8 mouse cellular contexts compared by ENCODE assay signal in the genomic region with DNA sequence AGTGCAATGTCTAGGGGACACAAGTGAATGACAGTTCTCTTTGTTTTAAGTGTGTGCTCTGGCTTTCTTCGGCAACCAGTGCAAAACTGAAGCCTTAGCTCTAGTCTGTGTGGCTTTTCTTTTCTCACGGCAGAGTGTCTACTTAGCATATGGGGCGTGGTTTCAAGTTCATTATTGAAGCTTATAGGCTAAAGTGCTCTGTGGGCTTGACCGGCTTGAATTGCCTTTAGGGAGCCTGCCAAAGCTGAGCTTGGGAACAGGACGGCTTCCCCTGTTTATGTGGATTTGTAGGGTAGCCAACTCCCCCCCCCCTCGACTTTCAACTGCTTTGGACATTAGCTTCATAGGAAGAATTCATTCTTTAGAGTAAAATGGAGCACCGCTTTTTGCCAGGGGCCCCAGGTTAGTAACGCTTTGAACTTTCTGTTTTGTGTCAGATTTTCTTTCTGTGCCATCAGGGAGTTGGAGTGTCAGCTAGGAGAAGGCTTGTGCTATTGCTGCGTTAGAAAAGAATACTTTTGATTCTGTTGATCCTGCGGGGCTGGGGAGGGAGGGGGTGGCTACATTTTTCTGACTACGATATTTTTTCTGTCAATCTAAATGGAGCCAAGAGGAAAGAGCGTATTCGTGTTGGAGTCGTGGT. TPM values are rescaled to one million over a fixed set of nuclear protein-coding genes. Genes with fewer than 3 reads are reported as not detected.
DNase-seq lines count a peak whose midpoint lies in the region; ATAC-seq and TF ChIP-seq lines count a peak whose summit lies in the region.

No protein-coding gene starts in this region.

- TF ChIP-seq CTCF in MEL (IDR thresholded peaks at IDR 0.05 in 2 of 3, conservative IDR thresholded peaks at IDR 0.05 in 1 of 3; ENCODE audit: control insufficient read depth in 1 of 3, insufficient read depth in 1 of 3, low read depth in 2 of 3, low read length in 3 of 3, poor library complexity in 1 of 3, severe bottlenecking in 1 of 3), result no peak
- no peak for TF ChIP-seq CTCF in forebrain, postnatal 0 days (IDR thresholded peaks at IDR 0.05; ENCODE audit: low read depth)
- no peak for TF ChIP-seq CTCF in lung, embryonic 14.5 days (IDR thresholded peaks at IDR 0.05; ENCODE audit: low read depth)

- no peak for TF ChIP-seq EP300 in MEL (IDR thresholded peaks at IDR 0.05; ENCODE audit: low read depth in 1 of 2, low read length in 2 of 2)

- intact Hi-C loops in heart, postnatal 36 days (cut with DNase I), result loop anchor here (1.0 to 10.0 kb wide), 5 partner anchors 45 to 761 kb away; partner anchors contain the start of gene Pld1

- ATAC-seq in forebrain, postnatal 0 days, result peak; percentile 91
- peak; percentile 96 for ATAC-seq in lung, embryonic 14.5 days (ENCODE audit: insufficient read depth)
- ATAC-seq in neural tube, embryonic 15.5 days (ENCODE audit: low FRiP score), result peak; percentile 88

- H3K36me3 ChIP-seq in MEL (ENCODE audit: control insufficient read depth in 1 of 2, insufficient read depth in 2 of 2, low read length in 2 of 2), result no peaks in the 10 kb centered on the region
- no peaks in the 10 kb centered on the region for H3K36me3 ChIP-seq in forebrain, postnatal 0 days (ENCODE audit: insufficient read depth)
- no peaks in the 10 kb centered on the region for H3K36me3 ChIP-seq in lung, embryonic 14.5 days (ENCODE audit: insufficient read depth)
- H3K36me3 ChIP-seq in neural tube, embryonic 15.5 days, result no peaks in the 10 kb centered on the region

- WGBS in forebrain, postnatal 0 days, result 3% methylated on average over 14 of the region's 14 CpGs
- 1% methylated on average over 14 of the region's 14 CpGs for WGBS in large intestine, adult 2 months
- 11% methylated on average over 14 of the region's 14 CpGs for WGBS in lung, embryonic 14.5 days
- 15% methylated on average over 14 of the region's 14 CpGs for WGBS in neural tube, embryonic 15.5 days

- H3K79me2 ChIP-seq in MEL (ENCODE audit: control insufficient read depth, insufficient read depth, low read length, poor library complexity), result no peaks in the 10 kb centered on the region

- TF ChIP-seq POLR2A in MEL (IDR thresholded peaks at IDR 0.05; ENCODE audit: control insufficient read depth in 1 of 2, insufficient read depth in 1 of 2, low read depth in 1 of 2, low read length in 2 of 2, poor library complexity in 1 of 2), result no peak

- H3K9me3 ChIP-seq in MEL (replicated peaks; ENCODE audit: insufficient read depth, low read length), result no peaks in the 10 kb centered on the region
- H3K9me3 ChIP-seq in forebrain, postnatal 0 days (ENCODE audit: low read length), result no peaks in the 10 kb centered on the region
- no peaks in the 10 kb centered on the region for H3K9me3 ChIP-seq in lung, embryonic 14.5 days (ENCODE audit: low read depth, low read length)
- no peaks in the 10 kb centered on the region for H3K9me3 ChIP-seq in neural tube, embryonic 15.5 days (replicated peaks)

- TF ChIP-seq RAD21 in MEL (IDR thresholded peaks at IDR 0.05; ENCODE audit: low read depth, low read length), result no peak

- H3K27ac ChIP-seq in MEL (ENCODE audit: control insufficient read depth, low read depth, low read length), result no peak overlapping the region
- peak overlapping the region; percentile 40; the same call in 1 of the 2 replicates for H3K27ac ChIP-seq in forebrain, postnatal 0 days (ENCODE audit: low read depth, low read length)
- peak overlapping the region; percentile 59 for H3K27ac ChIP-seq in lung, embryonic 14.5 days (ENCODE audit: low read depth)
- H3K27ac ChIP-seq in neural tube, embryonic 15.5 days (replicated peaks), result peak overlapping the region; percentile 69

- H3K9ac ChIP-seq in MEL (ENCODE audit: control insufficient read depth, low read depth, low read length, poor library complexity, severe bottlenecking), result no peak overlapping the region
- no peak overlapping the region for H3K9ac ChIP-seq in forebrain, postnatal 0 days
- H3K9ac ChIP-seq in lung, embryonic 14.5 days, result peak overlapping the region; percentile 24
- H3K9ac ChIP-seq in neural tube, embryonic 15.5 days (replicated peaks), result no peak overlapping the region

- peak; percentile 67 for DNase-seq in MEL (ENCODE audit: low read depth, low spot score)
- peak; percentile 79 for DNase-seq in brain, embryonic 18.5 days (ENCODE audit: low read depth, low spot score)
- DNase-seq in forebrain, postnatal 0 days, result peak; percentile 75
- DNase-seq in heart, postnatal 36 days, result peak; percentile 72 to 74
- peak; percentile 73 for DNase-seq in large intestine, adult 2 months (ENCODE audit: low read depth, low spot score)
- peak; percentile 96 for DNase-seq in lung, embryonic 14.5 days
- DNase-seq in thymus, postnatal 4 days, result peak; percentile 40

- H3K4me3 ChIP-seq in MEL (ENCODE audit: control insufficient read depth in 1 of 2, insufficient read depth in 1 of 2, low read depth in 2 of 2, low read length in 2 of 2), result peak overlapping the region; percentile 33 to 70
- peak overlapping the region; percentile 28 for H3K4me3 ChIP-seq in forebrain, postnatal 0 days (ENCODE audit: low read depth, low read length)
- peak overlapping the region; percentile 33 for H3K4me3 ChIP-seq in lung, embryonic 14.5 days (ENCODE audit: low read depth, low read length)
- peak overlapping the region; percentile 26 for H3K4me3 ChIP-seq in neural tube, embryonic 15.5 days (replicated peaks)

- H3K4me1 ChIP-seq in MEL (ENCODE audit: control insufficient read depth in 1 of 2, insufficient read depth in 2 of 2, low read length in 2 of 2), result no peaks in the 10 kb centered on the region
- H3K4me1 ChIP-seq in forebrain, postnatal 0 days (ENCODE audit: insufficient read depth), result 0 out of 2 replicates have a peak, but pooled peaks cover 6% of the 10 kb centered on the region
- H3K4me1 ChIP-seq in lung, embryonic 14.5 days (ENCODE audit: insufficient read depth), result peaks cover 8% of the 10 kb centered on the region
- peaks cover 7% of the 10 kb centered on the region; the same call in 1 of the 2 replicates for H3K4me1 ChIP-seq in neural tube, embryonic 15.5 days

- no peaks in the 10 kb centered on the region for H3K27me3 ChIP-seq in MEL (ENCODE audit: control insufficient read depth in 1 of 2, insufficient read depth in 2 of 2, low read length in 2 of 2)
- no peaks in the 10 kb centered on the region for H3K27me3 ChIP-seq in forebrain, postnatal 0 days (ENCODE audit: insufficient read depth, low read length)
- no peaks in the 10 kb centered on the region for H3K27me3 ChIP-seq in lung, embryonic 14.5 days (ENCODE audit: insufficient read depth, low read length)
- H3K27me3 ChIP-seq in neural tube, embryonic 15.5 days (replicated peaks), result no peaks in the 10 kb centered on the region

- peak overlapping the region; percentile 41 for H3K4me2 ChIP-seq in forebrain, postnatal 0 days (ENCODE audit: low read depth)
- H3K4me2 ChIP-seq in lung, embryonic 14.5 days, result peak overlapping the region; percentile 56
- peak overlapping the region; percentile 46 for H3K4me2 ChIP-seq in neural tube, embryonic 15.5 days

TF ChIP-seq in MEL, 35 proteins besides CTCF, POLR2A, EP300 and RAD21:
- TF ChIP-seq ZC3H11A (IDR thresholded peaks at IDR 0.05; ENCODE audit: low read depth, low read length), result no peak
- TF ChIP-seq POLR2AphosphoS5 (IDR thresholded peaks at IDR 0.05; ENCODE audit: borderline replicate concordance, low read depth, low read length), result no peak
- TF ChIP-seq USF2 (IDR thresholded peaks at IDR 0.05; ENCODE audit: borderline replicate concordance in 1 of 2, insufficient read depth in 1 of 2, low read depth in 1 of 2, low read length in 2 of 2), result no peak
- TF ChIP-seq SIN3A (IDR thresholded peaks at IDR 0.05; ENCODE audit: low read length), result no peak
- TF ChIP-seq MAX (IDR thresholded peaks at IDR 0.05; ENCODE audit: low read length), result no peak
- TF ChIP-seq GABPA (IDR thresholded peaks at IDR 0.05; ENCODE audit: low read depth, low read length), result no peak
- no peak for TF ChIP-seq POLR2AphosphoS2 (IDR thresholded peaks at IDR 0.05; ENCODE audit: low read length)
- no peak for TF ChIP-seq MAZ (IDR thresholded peaks at IDR 0.05; ENCODE audit: low read depth, low read length)
- TF ChIP-seq HCFC1 (IDR thresholded peaks at IDR 0.05; ENCODE audit: low read depth, low read length), result no peak

RNA-seq across cellular contexts. Expression of gene Pld1, which starts 45.6 kb away (rescaled TPM):
- total RNA-seq in MEL (2012; rRNA removed), result 0.03 TPM in 1 of 2 replicates, not detected in the other
- polyA plus RNA-seq in MEL (2012; ENCODE audit: insufficient read depth in 1 of 2, insufficient read length in 2 of 2, low read depth in 1 of 2, low replicate concordance in 2 of 2, missing spikeins in 1 of 2), result under 1 TPM in 1 of 2 experiments, not detected in 1; 0.22 TPM
- 5.1 and 13.5 TPM in 2 replicates for total RNA-seq in forebrain, postnatal 0 days (2014; rRNA removed)
- 2.7 and 3.5 TPM in 2 replicates for polyA plus RNA-seq in forebrain, postnatal 0 days (2015; fragmentation: Nextera tagmentation; extraction: Ambion mirVana)
- total RNA-seq in heart, postnatal 36 days (2021), result 10 to 100 TPM; 12.1 to 16.4 TPM
- polyA plus RNA-seq in large intestine, adult 2 months (2012; rRNA removed), result 23.3 and 30.1 TPM in 2 replicates
- 6.4 and 7.5 TPM in 2 replicates for polyA plus RNA-seq in lung, embryonic 14.5 days (2014; fragmentation: Nextera tagmentation; extraction: Ambion mirVana)
- polyA plus RNA-seq in neural tube, embryonic 15.5 days (2015; fragmentation: Nextera tagmentation; extraction: Ambion mirVana), result 4.0 and 6.1 TPM in 2 replicates

Comparison
In these comparisons a context has a peak if more than half of its experiments do, and no peak if none do; other contexts are left out.
1. DNase-seq: peak in every context shown above with its lines; median percentile 96 in lung, embryonic 14.5 days; 79 in brain, embryonic 18.5 days; 75 in forebrain, postnatal 0 days; 73 in heart, postnatal 36 days; 73 in large intestine, adult 2 months; 67 in MEL; 40 in thymus, postnatal 4 days.